Mouse (Mus musculus) ES-Bruce4 (cell line): Measurements from ENCODE around the gene Il23r.

Experiments used
- EP300 ChIP-seq: IDR thresholded peaks from 2 replicates; pipeline ENCODE4 v1.6.1; 2011; ENCODE audit warnings: low read depth, low read length; ENCODE audit not compliant: insufficient read depth
- POLR2A ChIP-seq: IDR thresholded peaks from one replicate; pipeline ENCODE4 v1.8.1; 2011; ENCODE audit warnings: low read length; ENCODE audit not compliant: insufficient read depth

- TF ChIP-seq EP300, result no peak
- no peak for TF ChIP-seq POLR2A
Measured at GRCm38 (mm10) chr6:67437028-67437427, 54.6 kb downstream of the Il23r start.
